Mouse (Mus musculus) v-Abl transformed pro-B cells (cell line): ENCODE data around the gene Nckap1l.

Experiments used
- in situ Hi-C, 2 experiments: fragments of 400-800 bp; cut with MboI; formaldehyde crosslinking; loops; one replicate each; pipeline ENCODE4 v1.15.1; 2025; ENCODE audit not compliant: unreplicated experiment in 2 of 2

Gene Nckap1l

DNA sequence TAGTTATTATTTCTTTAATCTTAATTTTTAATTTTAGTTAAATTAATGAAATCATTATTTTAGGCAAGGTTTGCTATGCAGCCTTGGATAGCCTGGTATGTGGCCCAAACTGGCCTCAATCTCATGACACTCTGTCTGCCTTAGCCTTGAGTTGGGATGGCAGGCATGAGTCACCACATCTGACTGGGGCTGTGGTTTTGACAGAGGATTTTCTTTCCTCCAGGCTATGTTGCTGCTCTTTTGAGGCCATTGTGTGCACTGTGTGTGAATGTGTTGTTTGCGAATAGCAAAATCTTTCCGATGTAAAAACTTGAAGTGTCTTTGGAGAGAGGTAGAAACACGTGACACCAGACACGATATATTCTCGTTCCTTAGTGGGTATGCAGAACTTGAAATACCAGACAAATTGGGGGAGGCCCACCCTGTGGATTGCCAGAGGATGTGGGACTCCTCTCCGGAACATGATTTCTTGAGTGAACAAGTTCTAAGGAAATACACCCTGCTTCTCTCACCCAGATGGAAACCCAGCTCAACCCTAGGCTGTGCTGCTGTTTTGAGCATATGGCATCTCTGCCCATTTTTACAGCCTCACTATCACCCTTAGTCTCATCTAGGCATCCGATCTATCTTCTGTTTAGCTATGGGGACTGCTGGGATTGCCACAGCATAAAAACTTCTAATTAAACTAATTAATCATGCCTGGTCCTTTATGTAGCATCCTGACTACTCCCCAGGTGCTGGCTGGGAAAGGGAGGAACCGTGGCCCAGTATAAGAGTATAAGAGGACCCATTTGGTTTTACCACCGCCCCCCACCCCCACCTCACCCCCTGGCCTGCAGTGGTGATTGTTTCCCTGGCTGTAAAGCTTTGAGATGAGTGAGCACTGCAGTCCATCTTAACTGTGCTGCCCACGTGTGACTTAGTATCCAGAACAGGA, 42.9 kb downstream of the Nckap1l start:
- in situ Hi-C loops, result no loop called here

DNA sequence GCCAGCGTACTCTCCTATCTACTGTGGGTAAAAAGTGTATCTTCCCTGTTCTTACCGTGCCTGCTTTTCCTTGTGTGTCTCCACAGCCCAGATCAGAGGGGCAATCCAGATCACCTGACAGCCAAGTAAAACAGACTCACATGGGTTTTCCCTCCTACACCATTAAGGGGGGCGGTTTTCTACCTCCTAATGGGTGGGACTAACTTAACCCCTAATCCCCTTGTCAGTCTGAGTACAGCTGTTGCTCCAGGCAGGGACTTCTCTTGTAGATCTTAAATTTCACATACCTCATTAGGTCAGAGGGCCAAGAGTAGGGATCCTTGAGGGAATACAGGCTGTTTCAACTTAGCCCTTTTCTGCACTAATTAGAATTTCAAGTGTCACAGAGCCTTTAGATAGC, 44.6 kb downstream of the Nckap1l start:
- in situ Hi-C loops, result no loop called here

DNA sequence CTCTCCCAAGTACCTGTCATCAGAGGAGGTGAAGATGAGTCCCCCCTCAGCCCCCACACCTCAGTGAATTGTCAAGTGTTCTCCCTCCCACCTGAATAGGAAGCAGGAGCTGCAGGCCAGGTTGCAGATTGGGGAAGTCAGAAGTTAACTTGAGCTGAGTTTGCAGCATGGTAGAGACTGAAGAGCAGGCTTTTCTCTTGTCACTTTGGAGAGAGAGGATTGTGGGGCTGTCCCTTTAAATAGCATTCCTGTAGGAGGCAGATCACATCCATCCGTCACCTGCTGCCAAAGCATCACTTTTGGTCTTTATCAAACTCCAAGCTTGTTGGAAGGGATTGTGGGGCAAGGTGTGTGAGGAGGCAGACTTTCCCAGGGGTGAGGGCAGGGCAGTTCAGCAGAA, 47.1 kb downstream of the Nckap1l start:
- in situ Hi-C loops, result no loop called here

DNA sequence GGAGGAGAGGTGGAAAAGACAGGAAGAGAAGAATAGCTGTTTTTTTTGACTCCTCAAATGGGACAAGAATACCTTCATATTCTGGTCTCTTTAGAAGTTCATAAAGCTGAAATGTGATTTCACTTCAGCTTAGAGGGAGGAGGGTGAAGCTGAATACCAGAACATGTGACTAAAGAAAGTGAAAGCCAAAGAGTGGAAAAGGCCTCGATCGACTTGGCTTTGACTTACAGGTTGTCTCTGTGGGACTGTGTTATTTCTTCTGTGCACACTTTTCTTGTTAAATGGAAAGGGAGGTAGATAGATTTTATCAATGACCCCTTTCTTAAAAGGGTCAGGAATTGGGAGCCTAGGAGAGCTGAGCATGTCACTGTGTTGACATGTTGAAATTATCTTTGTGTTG, 47.6 kb downstream of the Nckap1l start:
- in situ Hi-C loops, result no loop called here

DNA sequence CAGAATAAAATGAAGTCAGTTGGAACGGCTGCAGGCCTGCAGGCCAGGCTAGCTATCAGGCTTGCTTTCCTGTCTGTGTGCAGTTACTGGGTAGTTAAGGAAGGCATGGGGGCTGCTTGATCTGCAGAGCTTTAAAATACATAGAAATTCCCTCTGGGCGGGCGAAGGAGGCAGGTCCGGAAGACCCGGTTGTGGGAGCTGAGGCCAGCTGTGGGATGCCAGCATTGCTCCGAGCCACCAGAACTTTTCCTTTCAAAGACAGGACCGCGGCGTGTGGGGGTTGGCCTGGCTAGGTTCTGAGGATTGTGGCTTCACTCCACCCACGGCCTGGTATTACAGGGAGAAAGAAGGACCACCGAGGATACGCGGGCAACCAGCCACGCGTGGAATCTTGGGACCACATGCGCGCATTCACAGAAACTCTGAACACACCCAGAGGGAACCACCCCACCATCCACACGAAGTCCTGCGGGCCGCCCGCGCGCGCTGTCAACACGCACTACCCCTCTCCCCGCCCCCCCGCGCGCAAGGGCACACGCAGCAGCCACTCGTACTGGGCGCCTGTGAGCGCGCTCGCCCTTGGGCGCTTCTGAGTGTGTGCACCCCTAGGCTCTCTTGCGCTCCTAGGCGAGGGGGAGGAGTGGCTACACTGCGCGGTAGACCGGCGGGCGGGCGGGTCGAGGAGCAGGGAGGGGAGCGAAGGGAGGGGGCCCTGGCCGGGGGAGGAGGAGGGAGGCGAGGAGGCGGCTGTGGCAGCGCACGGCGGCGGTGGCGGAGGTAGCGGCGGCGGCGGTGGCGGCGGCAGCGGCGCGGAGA, 49.0 kb downstream of the Nckap1l start, which contains the start of gene Pde1b:
Gene Pde1b (plus strand): TSS at position 600 of the 816 bp plus-strand sequence.
- in situ Hi-C loops, result no loop called here

DNA sequence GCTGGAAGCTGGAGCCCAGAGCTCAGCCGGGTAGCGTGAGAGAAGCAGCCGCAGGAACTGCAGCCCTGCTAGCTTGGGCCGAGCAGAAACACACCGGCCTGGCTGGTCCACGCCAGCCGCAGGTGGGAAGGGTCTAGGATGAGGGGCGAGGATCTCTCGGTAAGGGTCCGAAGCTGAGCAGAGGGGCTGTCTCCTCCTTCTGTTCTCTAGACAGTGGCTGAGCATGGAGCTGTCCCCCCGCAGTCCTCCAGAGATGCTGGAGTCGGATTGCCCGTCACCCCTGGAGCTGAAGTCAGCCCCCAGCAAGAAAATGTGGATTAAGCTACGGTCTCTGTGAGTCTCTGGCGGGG, 49.6 kb downstream of the Nckap1l start:
- in situ Hi-C loops, result no loop called here

DNA sequence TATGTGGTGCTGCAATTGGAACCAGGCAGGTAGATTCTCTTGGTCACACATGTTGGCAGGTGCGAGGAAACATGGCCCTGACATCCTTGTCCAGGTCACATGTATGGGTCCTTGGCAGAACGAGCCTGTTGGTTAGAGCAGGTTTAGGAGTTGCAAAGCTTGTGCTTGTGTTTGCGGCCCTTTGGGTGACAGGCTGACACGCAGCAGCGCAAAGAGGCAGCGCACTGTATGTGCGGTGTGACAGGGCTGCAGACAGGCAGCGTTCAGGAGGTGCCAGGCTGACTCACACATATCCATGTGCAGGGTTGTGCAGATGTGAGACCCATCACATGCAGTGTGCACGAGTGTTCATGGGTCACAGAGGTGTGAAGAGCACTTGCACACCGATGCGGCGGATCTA, 50.1 kb downstream of the Nckap1l start:
- in situ Hi-C loops, result no loop called here

DNA sequence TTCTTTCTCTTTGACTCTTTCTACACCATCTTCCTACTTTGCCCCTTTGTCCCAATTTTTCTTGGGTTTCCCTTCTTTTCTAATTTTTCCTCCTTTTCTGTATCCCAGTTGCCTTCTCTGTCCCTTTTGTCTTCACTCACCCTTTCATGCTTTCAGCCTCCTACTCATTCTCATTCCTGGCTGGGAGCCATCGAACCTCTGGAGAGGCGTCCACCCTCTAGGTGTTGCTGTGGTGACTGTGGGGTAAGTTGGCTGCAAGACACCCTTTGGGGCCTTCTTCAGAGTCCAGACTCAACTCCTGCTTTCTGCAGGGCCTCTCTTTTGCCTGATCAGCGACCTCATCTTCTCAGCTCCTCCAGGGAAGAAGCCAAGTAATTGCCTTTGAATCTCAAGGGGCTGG, 55.7 kb downstream of the Nckap1l start:
- in situ Hi-C loops, result no loop called here

DNA sequence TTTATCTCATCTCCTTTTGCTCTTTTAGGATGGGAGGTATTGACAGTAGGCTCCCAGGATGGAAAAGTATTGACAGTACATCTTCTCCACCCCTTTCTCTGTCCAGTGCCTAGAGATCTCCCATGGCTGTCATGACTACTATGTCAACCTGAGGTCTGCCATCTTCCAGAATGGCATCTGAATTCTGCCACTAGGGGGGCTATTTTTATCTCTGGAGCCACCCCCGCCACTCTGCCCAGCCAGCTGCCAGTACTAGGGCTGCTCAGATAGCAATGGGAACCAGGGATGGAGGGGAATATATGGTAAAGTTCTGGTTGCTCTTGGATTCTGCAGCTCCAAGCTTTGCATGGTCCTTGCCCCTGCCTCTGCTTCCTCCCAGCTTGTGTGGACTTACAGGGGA, 58.1 kb downstream of the Nckap1l start:
- in situ Hi-C loops, result no loop called here

DNA sequence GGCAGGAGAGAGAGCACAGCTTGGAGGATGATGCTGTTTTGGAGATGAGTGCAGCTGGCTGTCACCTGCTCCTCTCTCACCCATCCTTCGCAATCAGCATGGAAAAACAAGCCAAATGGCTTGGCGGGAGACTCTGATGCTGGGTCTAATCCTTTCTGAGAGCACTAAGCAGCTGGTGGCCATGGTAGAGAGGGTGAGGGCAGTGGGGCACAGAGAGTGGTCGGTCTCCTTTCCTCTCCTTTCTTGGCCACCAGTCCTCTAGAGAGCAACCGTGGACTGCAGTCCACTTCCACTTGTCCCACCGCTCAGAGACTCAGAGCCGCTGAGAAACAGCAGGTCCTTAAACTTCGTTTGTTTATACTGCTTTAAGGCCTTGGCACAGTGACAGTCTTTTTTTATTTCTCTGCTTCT, 60.0 kb downstream of the Nckap1l start:
- in situ Hi-C loops, result no loop called here

DNA sequence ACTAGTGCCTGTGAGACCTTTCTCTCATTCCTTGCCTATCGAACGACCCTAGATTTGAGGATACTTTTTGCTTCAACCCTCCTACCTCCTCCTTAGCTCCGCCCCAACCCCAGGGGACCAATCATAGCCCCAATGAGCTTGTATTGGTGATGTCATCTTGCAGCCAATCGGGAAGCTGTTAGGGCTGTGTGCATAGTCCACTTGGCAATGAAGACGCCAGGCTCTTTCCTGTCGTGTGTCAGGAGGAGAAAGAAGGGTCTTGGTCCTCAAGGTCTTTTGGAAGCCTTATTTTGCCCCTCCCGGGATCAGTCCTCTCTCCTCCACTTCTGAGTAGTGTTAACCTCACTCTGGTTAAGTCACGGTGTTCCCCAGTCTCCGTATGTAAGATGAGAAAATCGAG, 60.5 kb downstream of the Nckap1l start:
- in situ Hi-C loops, result no loop called here

DNA sequence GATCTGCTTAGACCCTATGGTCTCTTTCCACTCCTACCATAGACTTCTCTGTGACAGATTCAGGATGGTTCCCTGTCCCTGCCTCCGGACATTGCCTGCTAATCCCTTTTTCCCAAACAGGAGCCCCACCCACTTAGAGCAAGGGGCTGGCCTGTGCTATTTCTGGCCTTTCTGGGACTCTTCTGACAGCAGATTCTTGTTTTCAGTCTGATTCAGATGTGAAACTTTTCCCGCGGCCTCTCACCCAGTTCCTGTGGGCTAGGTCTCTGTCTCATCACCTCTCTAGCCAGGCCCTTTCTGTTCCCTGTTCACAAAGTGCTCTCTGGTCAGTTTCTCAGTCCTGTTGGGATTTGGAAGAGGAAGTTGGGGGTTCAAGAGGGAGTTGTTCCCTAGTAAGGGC, 61.3 kb downstream of the Nckap1l start:
- in situ Hi-C loops, result no loop called here

DNA sequence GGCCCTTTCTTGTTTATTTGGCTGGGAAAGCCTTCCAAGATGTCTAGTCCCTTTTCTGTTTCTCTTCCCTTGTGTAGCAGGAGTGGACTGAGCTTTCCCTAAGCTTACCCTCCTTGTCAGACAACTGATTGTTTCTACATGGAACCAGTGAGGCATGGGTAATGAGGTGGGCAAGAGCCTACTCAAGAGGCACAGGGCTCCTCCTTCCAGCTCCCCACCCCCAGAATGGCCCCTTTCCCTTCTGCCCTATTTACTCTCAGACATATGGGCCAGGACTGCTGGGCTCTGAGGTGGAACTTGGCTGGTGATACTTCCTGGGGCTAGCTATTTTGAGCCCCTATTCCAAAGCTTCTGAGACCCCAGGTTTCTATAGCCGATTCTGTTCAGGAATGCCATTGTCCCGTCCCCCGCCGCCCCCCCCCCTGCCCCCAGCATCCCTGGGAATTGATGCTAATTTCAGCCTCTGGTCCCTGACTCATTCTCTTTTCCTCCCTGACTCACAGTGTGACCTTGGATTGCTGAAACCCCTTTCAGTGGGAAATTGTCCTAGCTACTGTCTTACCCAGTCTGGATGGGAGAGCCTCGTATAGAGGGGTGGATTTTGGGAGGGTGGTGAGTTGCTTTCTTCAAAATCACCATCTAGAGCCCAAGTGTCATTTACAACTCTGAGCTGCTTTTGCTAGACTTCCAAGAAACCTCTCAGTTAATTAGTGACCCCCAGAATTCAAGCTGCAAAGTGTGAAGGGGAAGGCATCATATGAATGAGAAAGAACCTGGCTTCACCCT, 65.2 kb downstream of the Nckap1l start:
- in situ Hi-C loops, result no loop called here

DNA sequence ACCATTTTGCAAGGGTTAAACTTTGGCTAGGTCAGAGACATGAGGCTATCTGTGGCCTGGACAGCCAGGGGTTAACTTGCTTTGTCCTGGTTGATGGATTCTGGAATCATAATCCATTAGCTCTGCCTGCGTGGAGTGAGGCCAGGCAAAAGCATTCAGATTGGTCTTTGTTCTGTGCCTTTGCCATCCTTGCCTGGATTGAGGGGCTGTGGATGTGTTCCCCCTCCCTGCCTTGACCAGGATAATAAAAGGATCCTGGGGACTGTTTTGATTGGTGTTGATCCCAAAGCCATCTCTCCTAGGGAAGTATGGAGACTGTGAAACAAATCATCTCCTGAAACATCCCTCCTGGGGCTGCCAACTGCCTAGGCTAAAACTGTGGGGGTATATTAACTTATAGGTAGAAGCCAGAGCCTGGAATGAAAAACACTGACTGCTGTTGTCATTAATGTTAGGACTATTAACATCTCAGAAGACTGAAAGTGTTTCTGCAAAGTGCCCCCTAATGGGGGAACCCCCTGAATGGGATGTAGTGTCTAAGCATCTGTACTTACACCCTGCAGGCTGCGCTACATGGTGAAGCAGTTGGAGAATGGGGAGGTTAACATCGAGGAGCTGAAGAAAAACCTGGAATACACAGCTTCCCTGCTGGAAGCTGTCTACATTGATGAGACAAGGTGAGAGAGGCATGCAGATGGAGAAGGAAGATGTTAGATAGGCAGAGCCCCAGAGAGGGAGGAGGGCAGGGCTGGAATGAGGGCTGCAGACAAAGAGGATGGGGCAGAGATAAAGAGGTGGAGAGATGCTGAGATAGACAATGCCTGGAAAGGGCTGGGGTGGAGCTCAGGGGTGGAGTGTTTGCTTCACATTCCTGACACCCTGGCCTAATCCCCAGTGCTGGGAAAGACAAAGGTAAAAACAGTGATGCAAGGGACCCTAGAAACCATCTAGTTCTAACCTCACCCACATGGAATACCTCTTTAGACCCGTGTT, 66.1 kb downstream of the Nckap1l start:
- in situ Hi-C loops, result no loop called here

DNA sequence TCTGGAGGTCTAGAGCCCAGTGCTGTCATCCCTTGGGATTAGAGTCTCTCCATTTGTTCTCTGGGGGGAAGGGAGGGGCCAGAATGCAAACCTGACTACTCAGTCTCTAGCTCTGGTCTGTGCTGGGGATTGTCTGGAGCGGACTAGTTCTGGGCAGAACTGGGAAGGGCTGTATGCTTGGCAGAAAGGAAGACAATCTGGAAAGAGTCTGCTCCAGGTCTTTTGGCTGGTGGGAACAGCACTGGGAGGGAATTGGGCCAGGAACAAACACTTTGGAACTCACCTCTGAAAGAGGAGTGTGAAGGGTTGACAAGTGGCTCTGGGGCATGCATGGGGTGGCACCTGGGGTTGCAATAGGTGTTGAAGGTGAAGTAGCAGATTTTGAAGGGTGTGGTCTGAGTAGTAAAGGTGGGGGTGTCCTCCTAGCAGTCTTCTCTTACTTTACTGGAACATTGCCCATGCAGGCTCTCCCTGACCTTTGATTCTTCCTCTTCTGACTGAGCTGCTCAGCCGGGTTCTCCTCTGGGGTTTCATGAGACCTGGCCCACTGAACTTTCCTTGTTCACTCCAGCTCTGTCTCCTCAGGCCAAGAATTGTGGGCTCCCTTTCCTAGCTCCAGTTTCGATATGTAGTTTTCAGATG, 69.0 kb downstream of the Nckap1l start:
- in situ Hi-C loops, result no loop called here

DNA sequence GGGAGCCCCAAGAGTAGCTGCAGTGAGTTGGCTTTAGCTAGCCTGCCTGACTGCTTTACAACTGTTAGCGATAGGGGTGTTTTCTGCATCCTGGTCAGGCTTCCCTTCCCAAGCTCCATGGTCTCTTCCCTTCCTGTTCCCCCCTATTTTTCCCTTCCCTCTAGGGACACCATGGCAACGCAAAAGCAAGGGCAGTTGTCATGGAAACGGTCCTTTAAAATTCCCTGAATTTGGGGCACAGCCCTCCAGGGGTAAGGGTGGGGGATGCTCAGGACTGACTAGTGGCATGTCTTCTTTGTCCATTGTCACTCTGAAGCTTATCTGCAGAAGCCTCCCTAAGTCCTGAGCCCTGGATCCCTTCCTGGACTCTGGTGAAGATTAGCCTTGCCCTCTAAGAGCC, 69.6 kb downstream of the Nckap1l start:
- in situ Hi-C loops, result no loop called here

DNA sequence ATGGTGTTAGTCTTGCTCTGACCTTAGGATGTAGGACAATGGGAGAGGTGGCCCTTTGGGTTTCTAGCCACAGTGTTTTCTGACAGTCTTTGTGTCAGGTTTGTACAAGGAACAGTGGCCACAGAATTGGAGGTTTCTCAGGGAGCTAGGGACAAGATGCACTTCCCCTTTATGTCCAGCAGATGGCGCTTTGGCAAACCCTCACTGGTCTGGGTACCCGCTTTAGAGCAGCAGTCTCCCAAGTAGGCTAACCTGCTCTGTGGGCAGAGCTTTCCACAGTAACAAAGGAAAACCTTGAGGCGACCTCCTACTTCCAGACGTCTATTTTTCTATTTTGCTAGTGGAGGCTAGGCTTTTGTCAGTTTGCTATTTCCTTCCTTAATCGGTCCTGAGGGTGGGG, 76.8 kb downstream of the Nckap1l start:
- in situ Hi-C loops, result no loop called here

DNA sequence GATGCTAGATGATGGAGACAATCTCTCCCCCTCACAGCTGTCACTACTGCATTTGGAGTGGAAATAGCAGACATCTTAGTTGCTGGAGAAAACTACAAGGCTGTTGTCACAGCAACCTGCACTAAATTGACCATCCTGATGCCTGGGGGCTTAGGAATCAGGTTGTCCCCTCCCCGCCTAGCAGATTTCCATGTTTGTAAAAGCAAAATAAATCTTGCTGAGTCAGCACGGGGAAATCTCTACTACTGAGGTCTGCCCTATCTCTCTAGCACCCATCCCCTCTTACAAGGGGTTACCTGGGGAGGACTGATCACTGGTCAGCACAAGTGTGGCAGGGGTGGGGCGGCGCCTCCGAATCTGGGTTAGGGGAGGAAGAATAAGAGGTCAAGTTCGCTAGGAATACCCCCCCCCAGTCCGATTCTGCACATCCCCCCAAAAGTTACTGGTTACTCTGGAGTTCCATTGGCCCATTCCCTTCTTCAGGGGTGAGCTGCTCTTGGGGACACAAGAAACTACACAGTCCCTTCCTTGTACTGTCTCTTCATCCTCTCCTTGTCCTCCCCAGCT, 80.5 kb downstream of the Nckap1l start:
- in situ Hi-C loops, result no loop called here

DNA sequence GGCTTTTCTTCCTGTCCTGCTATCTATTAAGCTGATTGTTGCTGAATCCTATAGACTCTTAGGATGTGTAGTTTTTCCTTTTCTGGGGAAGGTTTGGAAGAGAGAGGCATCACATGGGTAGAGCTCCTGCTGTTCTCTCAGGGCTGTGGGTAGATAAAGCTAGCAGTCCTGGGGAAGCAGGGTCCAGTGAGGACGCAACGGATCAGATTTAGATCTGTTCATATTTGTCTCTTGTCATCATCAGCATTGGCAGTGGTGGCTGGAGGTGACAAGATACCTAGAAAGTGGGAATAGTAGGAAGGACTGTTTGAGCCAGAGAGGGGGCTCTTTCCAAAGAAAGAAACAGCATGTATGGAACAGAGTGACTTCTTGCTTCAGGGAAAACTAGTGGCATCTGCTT, 81.4 kb downstream of the Nckap1l start:
- in situ Hi-C loops, result no loop called here
